Mouse (Mus musculus): ENCODE results near the gene Eps15.

DNA sequence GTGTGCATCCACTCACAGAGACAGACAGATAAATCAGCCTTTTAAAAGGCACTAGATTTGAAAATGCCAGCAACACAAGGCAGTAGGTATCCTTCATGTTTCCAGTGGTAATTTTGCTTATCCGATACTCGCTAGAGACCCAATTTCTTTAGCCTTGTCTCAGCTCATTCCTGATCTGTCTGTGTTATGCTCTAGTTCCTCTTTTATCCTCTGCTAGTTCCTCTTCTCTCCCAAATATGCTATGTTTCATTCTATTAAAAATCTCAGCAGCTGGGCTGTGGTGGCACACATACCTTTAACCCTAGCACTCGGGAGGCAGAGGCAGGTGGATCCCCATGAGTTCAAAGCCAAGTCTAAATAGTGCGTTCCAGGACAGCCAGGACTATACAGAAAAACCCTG, 8.3 kb upstream of the Eps15 start:
- TF ChIP-seq CTCF (IDR thresholded peaks at IDR 0.05; ENCODE audit: low read depth) (no peak), EP300 (IDR thresholded peaks at IDR 0.05; ENCODE audit: low read depth) (no peak)

Measured in liver, embryonic 14.5 days (tissue).